Mouse (Mus musculus) hindbrain, embryonic 14.5 days (tissue): ENCODE measurements at regions not wholly inside any gene's neighbourhood (a gene's known extent, or its start where the extent isn't known, plus 50 kb on each side); places are given as distances from the start of the nearest gene placed in this dataset.

Experiments used
- ATAC-seq: fragments of 200-750 bp; cut with Nextera tagmentation; 2 replicates; pipeline ENCODE4 v1.8.0; 2017; ENCODE audit warnings: moderate number of reproducible peaks, mild to moderate bottlenecking, moderate TSS enrichment, moderate library complexity; ENCODE audit not compliant: low FRiP score
- DNase-seq: peaks from one replicate; pipeline ENCODE4 v3.0.0-alpha.2; 2015; ENCODE audit warnings: low spot score
- H3K27ac ChIP-seq: fragments of 300-500 bp; sonication (generic); 2 replicates; pipeline ENCODE4 v1.5.1; 2014; ENCODE audit warnings: mild to moderate bottlenecking, moderate library complexity
- H3K27me3 ChIP-seq: fragments of 300-500 bp; sonication (generic); 2 replicates; pipeline ENCODE4 v1.6.1; 2014; ENCODE audit warnings: mild to moderate bottlenecking, low read length, mixed read lengths; ENCODE audit not compliant: control insufficient read depth, insufficient read depth
- H3K36me3 ChIP-seq: fragments of 300-500 bp; sonication (generic); replicated peaks from 2 replicates; pipeline ENCODE4 v1.6.1; 2014; ENCODE audit not compliant: control insufficient read depth, insufficient read depth
- H3K4me1 ChIP-seq: fragments of 300-500 bp; sonication (generic); replicated peaks from 2 replicates; pipeline ENCODE4 v1.6.1; 2014; ENCODE audit warnings: antibody characterized with exemption, low read length, mixed read lengths; ENCODE audit not compliant: control insufficient read depth, insufficient read depth
- H3K4me2 ChIP-seq: fragments of 300-500 bp; sonication (generic); replicated peaks from 2 replicates; pipeline ENCODE4 v1.6.1; 2014; ENCODE audit warnings: mild to moderate bottlenecking, moderate library complexity
- H3K4me3 ChIP-seq: fragments of 300-500 bp; sonication (generic); replicated peaks from 2 replicates; pipeline ENCODE4 v1.5.1; 2014; ENCODE audit warnings: mild to moderate bottlenecking, low read length
- H3K9ac ChIP-seq: fragments of 300-500 bp; sonication (generic); 2 replicates; pipeline ENCODE4 v1.6.1; 2014
- H3K9me3 ChIP-seq: fragments of 300-500 bp; sonication (generic); 2 replicates; pipeline ENCODE4 v1.6.1; 2016; ENCODE audit warnings: low read length; ENCODE audit not compliant: control insufficient read depth
- WGBS: fragments of 180-500 bp; shearing (Covaris S2); extraction: QIAGEN DNeasy Blood & Tissue Kit; methylation state at CpG from one replicate; pipeline ENCODE4 v1.1.7; 2014; 5-methylcytosine and 5-hydroxymethylcytosine counted together

GRCm38 (mm10) chr14:66584699-66585098 is 575.7 kb upstream of the Gulo start:
- ATAC-seq, result no peak
- H3K4me3 ChIP-seq, result no peak overlapping the region
- H3K27me3 ChIP-seq, result no peaks in the 10 kb centered on the region
- H3K4me1 ChIP-seq, result no peaks in the 10 kb centered on the region
- no peak overlapping the region for H3K9ac ChIP-seq
- DNase-seq, result peak; percentile 30
- WGBS, result 72% methylated on average over 4 of the region's 4 CpGs
- H3K27ac ChIP-seq, result no peak overlapping the region
- H3K4me2 ChIP-seq, result no peak overlapping the region
- H3K36me3 ChIP-seq, result no peaks in the 10 kb centered on the region
- H3K9me3 ChIP-seq, result no peaks in the 10 kb centered on the region

GRCm38 (mm10) chr14:66579904-66580492 is 571.0 kb upstream of the Gulo start:
- no peak overlapping the region for H3K9ac ChIP-seq
- no peaks in the 10 kb centered on the region for H3K36me3 ChIP-seq
- no peaks in the 10 kb centered on the region for H3K27me3 ChIP-seq
- H3K4me3 ChIP-seq, result no peak overlapping the region
- H3K9me3 ChIP-seq, result no peaks in the 10 kb centered on the region
- H3K27ac ChIP-seq, result no peak overlapping the region
- ATAC-seq, result no peak
- DNase-seq, result no peak
- no peaks in the 10 kb centered on the region for H3K4me1 ChIP-seq
- WGBS, result 75% methylated on average over 6 of the region's 6 CpGs
- no peak overlapping the region for H3K4me2 ChIP-seq

GRCm38 (mm10) chr14:66566600-66566999 is 557.6 kb upstream of the Gulo start:
- DNase-seq, result no peak
- WGBS, result 79% methylated on average over 10 of the region's 10 CpGs

GRCm38 (mm10) chr14:66562744-66563143 is 553.7 kb upstream of the Gulo start:
- H3K27ac ChIP-seq, result no peak overlapping the region
- H3K9ac ChIP-seq, result no peak overlapping the region
- 75% methylated on average over 4 of the region's 4 CpGs for WGBS
- H3K36me3 ChIP-seq, result no peaks in the 10 kb centered on the region
- H3K4me2 ChIP-seq, result no peak overlapping the region
- no peaks in the 10 kb centered on the region for H3K4me1 ChIP-seq
- no peak overlapping the region for H3K4me3 ChIP-seq
- no peaks in the 10 kb centered on the region for H3K9me3 ChIP-seq
- DNase-seq (no peak), ATAC-seq (no peak)
- no peaks in the 10 kb centered on the region for H3K27me3 ChIP-seq

More at GRCm38 (mm10) chr14:66566600-66566999, 557.6 kb upstream of the Gulo start:
- no peak for ATAC-seq
- H3K4me1 ChIP-seq, result no peaks in the 10 kb centered on the region
- no peak overlapping the region for H3K4me2 ChIP-seq
- no peaks in the 10 kb centered on the region for H3K9me3 ChIP-seq
- no peaks in the 10 kb centered on the region for H3K27me3 ChIP-seq
- H3K4me3 ChIP-seq, result no peak overlapping the region
- H3K9ac ChIP-seq, result no peak overlapping the region
- H3K36me3 ChIP-seq, result no peaks in the 10 kb centered on the region
- H3K27ac ChIP-seq, result no peak overlapping the region

GRCm38 (mm10) chr14:66561715-66562114 is 552.7 kb upstream of the Gulo start:
- 65% methylated on average over 3 of the region's 3 CpGs for WGBS
- H3K4me2 ChIP-seq, result no peak overlapping the region
- no peak overlapping the region for H3K9ac ChIP-seq
- no peak overlapping the region for H3K27ac ChIP-seq
- ATAC-seq (no peak), DNase-seq (no peak)
- H3K9me3 ChIP-seq, result no peaks in the 10 kb centered on the region
- H3K4me3 ChIP-seq, result no peak overlapping the region
- H3K27me3 ChIP-seq, result no peaks in the 10 kb centered on the region
- no peaks in the 10 kb centered on the region for H3K4me1 ChIP-seq
- H3K36me3 ChIP-seq, result no peaks in the 10 kb centered on the region

GRCm38 (mm10) chr14:66561042-66561590 is 552.1 kb upstream of the Gulo start:
- ATAC-seq, result no peak
- Histone ChIP-seq H3K4me1 (no peaks in the 10 kb centered on the region), H3K4me2 (no peak overlapping the region), H3K36me3 (no peaks in the 10 kb centered on the region), H3K4me3 (no peak overlapping the region), H3K27me3 (no peaks in the 10 kb centered on the region), H3K27ac (no peak overlapping the region), H3K9ac (no peak overlapping the region), H3K9me3 (no peaks in the 10 kb centered on the region)
- no peak for DNase-seq
- 74% methylated on average over 5 of the region's 5 CpGs for WGBS

GRCm38 (mm10) chr14:66558393-66558792 is 549.4 kb upstream of the Gulo start:
- DNase-seq, result no peak
- no peak for ATAC-seq
- no peak overlapping the region for H3K27ac ChIP-seq
- no peaks in the 10 kb centered on the region for H3K27me3 ChIP-seq
- H3K9ac ChIP-seq, result no peak overlapping the region
- no peaks in the 10 kb centered on the region for H3K36me3 ChIP-seq
- no peak overlapping the region for H3K4me3 ChIP-seq
- no peak overlapping the region for H3K4me2 ChIP-seq
- H3K4me1 ChIP-seq, result no peaks in the 10 kb centered on the region
- 93% methylated on average over 5 of the region's 5 CpGs for WGBS
- H3K9me3 ChIP-seq, result no peaks in the 10 kb centered on the region

- Histone ChIP-seq H3K4me2 (no peak overlapping the region), H3K27ac (no peak overlapping the region), H3K4me1 (no peaks in the 10 kb centered on the region), H3K27me3 (no peaks in the 10 kb centered on the region), H3K36me3 (no peaks in the 10 kb centered on the region), H3K4me3 (no peak overlapping the region), H3K9me3 (no peaks in the 10 kb centered on the region), H3K9ac (no peak overlapping the region)
- WGBS, result 75% methylated on average over 8 of the region's 8 CpGs
- DNase-seq (no peak), ATAC-seq (no peak)
Measured at GRCm38 (mm10) chr14:66557631-66558030, 548.6 kb upstream of the Gulo start.

- no peak overlapping the region for H3K4me3 ChIP-seq
- no peaks in the 10 kb centered on the region for H3K9me3 ChIP-seq
- no peak overlapping the region for H3K9ac ChIP-seq
- 77% methylated on average over 6 of the region's 6 CpGs for WGBS
- no peak for DNase-seq
- no peak overlapping the region for H3K27ac ChIP-seq
- no peak for ATAC-seq
- H3K4me2 ChIP-seq, result no peak overlapping the region
- H3K4me1 ChIP-seq, result no peaks in the 10 kb centered on the region
- no peaks in the 10 kb centered on the region for H3K36me3 ChIP-seq
- no peaks in the 10 kb centered on the region for H3K27me3 ChIP-seq
Measured at GRCm38 (mm10) chr14:66538498-66538897, 529.5 kb upstream of the Gulo start.

- no peak overlapping the region for H3K27ac ChIP-seq
- no peaks in the 10 kb centered on the region for H3K27me3 ChIP-seq
- H3K4me2 ChIP-seq, result no peak overlapping the region
- no peaks in the 10 kb centered on the region for H3K4me1 ChIP-seq
- 47% methylated on average over 1 of the region's 1 CpGs for whole genome bisulfite sequencing
- no peak for DNase-seq
- H3K36me3 ChIP-seq, result no peaks in the 10 kb centered on the region
- H3K4me3 ChIP-seq, result no peak overlapping the region
- ATAC-seq, result no peak
- H3K9ac ChIP-seq, result no peak overlapping the region
- no peaks in the 10 kb centered on the region for H3K9me3 ChIP-seq
Measured at GRCm38 (mm10) chr14:66534671-66535070, 525.7 kb upstream of the Gulo start.
